Mouse (Mus musculus): ENCODE data around the gene Il31. TPM values are rescaled to one million over a fixed set of nuclear protein-coding genes. Genes with fewer than 3 reads are reported as not detected.
A peak's percentile ranks its signal among the peaks of the same experiment; 100 is the strongest.

The Il31 gene
- polyA plus RNA-seq, 1 experiment from 2014 or later: not detected

- Histone ChIP-seq H3K9me3 (replicated peaks) (no peaks in the 10 kb centered on the region), H3K4me2 (peak overlapping the region; percentile 63), H3K27me3 (no peaks in the 10 kb centered on the region), H3K27ac (peak overlapping the region; percentile 53; the same call in 1 of the 2 replicates), H3K36me3 (no peaks in the 10 kb centered on the region), H3K4me3 (peak overlapping the region; percentile 38), H3K9ac (0 out of 2 replicates have a peak overlapping the region, but pooled peaks have one; percentile 4), H3K4me1 (replicated peaks) (peaks cover 3% of the 10 kb centered on the region; the same call in 1 of the 2 replicates)
- no peak for ATAC-seq (replicated peaks; ENCODE audit: insufficient number of reproducible peaks, insufficient read depth, low FRiP score, low read depth)
- WGBS: 10% methylated on average over 10 of the region's 10 CpGs
Observed at GRCm38 (mm10) chr5:123470784-123471400, 18.4 kb downstream of the Il31 start.

- ATAC-seq (replicated peaks; ENCODE audit: insufficient number of reproducible peaks, insufficient read depth, low FRiP score, low read depth): no peak
- no peak overlapping the region for H3K4me3 ChIP-seq
- H3K9me3 ChIP-seq (replicated peaks): no peaks in the 10 kb centered on the region
- H3K27me3 ChIP-seq: no peaks in the 10 kb centered on the region
- H3K9ac ChIP-seq: no peak overlapping the region
- H3K36me3 ChIP-seq: no peaks in the 10 kb centered on the region
- H3K4me2 ChIP-seq: no peak overlapping the region
- 89% methylated on average over 1 of the region's 1 CpGs for WGBS
- H3K4me1 ChIP-seq (replicated peaks): no peaks in the 10 kb centered on the region
- no peak overlapping the region for H3K27ac ChIP-seq
Observed at GRCm38 (mm10) chr5:123464638-123465037, 24.7 kb downstream of the Il31 start.

DNA sequence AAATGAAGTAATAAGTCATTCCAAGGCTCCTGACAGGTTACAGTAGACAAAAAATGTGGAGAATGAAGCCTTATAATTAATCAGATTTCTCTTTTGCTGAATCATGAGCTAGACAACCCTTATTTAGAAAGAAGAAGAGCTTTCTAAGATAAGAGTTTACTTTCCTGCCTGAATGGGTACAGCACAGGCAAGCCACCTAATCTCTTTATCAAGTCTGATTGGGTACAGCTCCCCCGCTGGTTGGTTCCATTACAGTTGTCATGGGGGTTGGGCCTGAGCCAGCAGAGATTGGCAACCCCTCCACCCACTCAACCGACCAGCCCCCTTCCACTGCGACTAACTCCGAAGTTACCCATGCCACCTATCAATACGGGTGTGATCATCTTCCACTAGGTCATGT lies 27.9 kb downstream of the Il31 start:
- no peaks in the 10 kb centered on the region for H3K9me3 ChIP-seq (replicated peaks)
- H3K4me2 ChIP-seq: no peak overlapping the region
- no peaks in the 10 kb centered on the region for H3K27me3 ChIP-seq
- no peak overlapping the region for H3K4me3 ChIP-seq
- H3K9ac ChIP-seq: no peak overlapping the region
- H3K27ac ChIP-seq: no peak overlapping the region
- H3K36me3 ChIP-seq: peaks cover 4% of the 10 kb centered on the region
- ATAC-seq (replicated peaks; ENCODE audit: insufficient number of reproducible peaks, insufficient read depth, low FRiP score, low read depth): no peak
- 44% methylated on average over 5 of the region's 5 CpGs for WGBS
- no peaks in the 10 kb centered on the region for H3K4me1 ChIP-seq (replicated peaks)

- no peak overlapping the region for H3K4me3 ChIP-seq
- no peak overlapping the region for H3K9ac ChIP-seq
- 90% methylated on average over 7 of the region's 7 CpGs for WGBS
- H3K4me2 ChIP-seq: no peak overlapping the region
- H3K4me1 ChIP-seq (replicated peaks): no peaks in the 10 kb centered on the region
- no peaks in the 10 kb centered on the region for H3K27me3 ChIP-seq
- peaks cover 85% of the 10 kb centered on the region for H3K36me3 ChIP-seq
- H3K27ac ChIP-seq: no peak overlapping the region
- ATAC-seq (replicated peaks; ENCODE audit: insufficient number of reproducible peaks, insufficient read depth, low FRiP score, low read depth): no peak
- H3K9me3 ChIP-seq (replicated peaks): no peaks in the 10 kb centered on the region
Observed at GRCm38 (mm10) chr5:123451886-123452285, 37.4 kb downstream of the Il31 start.

- H3K36me3 ChIP-seq: peaks cover 63% of the 10 kb centered on the region
- no peak overlapping the region for H3K27ac ChIP-seq
- no peak overlapping the region for H3K9ac ChIP-seq
- no peak overlapping the region for H3K4me3 ChIP-seq
- no peak for ATAC-seq (replicated peaks; ENCODE audit: insufficient number of reproducible peaks, insufficient read depth, low FRiP score, low read depth)
- H3K9me3 ChIP-seq (replicated peaks): no peaks in the 10 kb centered on the region
- H3K4me1 ChIP-seq (replicated peaks): 0 out of 2 replicates have a peak, but pooled peaks cover 3% of the 10 kb centered on the region
- no peaks in the 10 kb centered on the region for H3K27me3 ChIP-seq
- 85% methylated on average over 5 of the region's 5 CpGs for WGBS
- H3K4me2 ChIP-seq: no peak overlapping the region
Observed at GRCm38 (mm10) chr5:123444849-123445334, 44.4 kb downstream of the Il31 start.

GRCm38 (mm10) chr5:123444069-123444468 lies 45.2 kb downstream of the Il31 start:
- Histone ChIP-seq H3K27me3 (no peaks in the 10 kb centered on the region), H3K27ac (no peak overlapping the region), H3K4me1 (replicated peaks) (0 out of 2 replicates have a peak, but pooled peaks cover 3% of the 10 kb centered on the region), H3K4me2 (no peak overlapping the region), H3K9ac (no peak overlapping the region), H3K36me3 (peaks cover 56% of the 10 kb centered on the region), H3K4me3 (no peak overlapping the region), H3K9me3 (replicated peaks) (no peaks in the 10 kb centered on the region)
- ATAC-seq (replicated peaks; ENCODE audit: insufficient number of reproducible peaks, insufficient read depth, low FRiP score, low read depth): no peak
- 45% methylated on average over 4 of the region's 4 CpGs for WGBS

DNA sequence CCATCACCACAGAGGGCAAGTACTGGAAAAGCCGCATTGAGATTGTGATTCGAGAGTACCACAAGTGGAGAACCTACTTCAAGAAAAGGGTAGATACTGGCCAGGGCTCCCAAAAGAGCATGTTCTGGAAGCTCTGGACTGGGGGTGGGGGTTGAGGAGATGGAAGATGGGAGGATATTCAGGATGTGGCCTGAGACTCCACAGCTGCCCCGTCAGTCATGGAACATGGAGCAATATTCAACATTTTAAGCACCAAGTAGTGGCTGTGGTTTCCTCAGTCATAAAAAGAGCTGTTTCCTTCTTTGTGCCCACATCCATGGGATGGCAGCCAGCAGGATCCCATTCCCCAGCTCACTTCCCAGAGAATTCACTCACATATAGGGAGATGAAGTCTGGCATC lies 47.0 kb downstream of the Il31 start:
- no peak overlapping the region for H3K4me2 ChIP-seq
- no peaks in the 10 kb centered on the region for H3K27me3 ChIP-seq
- H3K36me3 ChIP-seq: peaks cover 40% of the 10 kb centered on the region
- ATAC-seq (replicated peaks; ENCODE audit: insufficient number of reproducible peaks, insufficient read depth, low FRiP score, low read depth): no peak
- H3K27ac ChIP-seq: no peak overlapping the region
- no peak overlapping the region for H3K4me3 ChIP-seq
- 89% methylated on average over 3 of the region's 3 CpGs for WGBS
- no peak overlapping the region for H3K9ac ChIP-seq
- no peaks in the 10 kb centered on the region for H3K9me3 ChIP-seq (replicated peaks)
- 0 out of 2 replicates have a peak, but pooled peaks cover 6% of the 10 kb centered on the region for H3K4me1 ChIP-seq (replicated peaks)

DNA sequence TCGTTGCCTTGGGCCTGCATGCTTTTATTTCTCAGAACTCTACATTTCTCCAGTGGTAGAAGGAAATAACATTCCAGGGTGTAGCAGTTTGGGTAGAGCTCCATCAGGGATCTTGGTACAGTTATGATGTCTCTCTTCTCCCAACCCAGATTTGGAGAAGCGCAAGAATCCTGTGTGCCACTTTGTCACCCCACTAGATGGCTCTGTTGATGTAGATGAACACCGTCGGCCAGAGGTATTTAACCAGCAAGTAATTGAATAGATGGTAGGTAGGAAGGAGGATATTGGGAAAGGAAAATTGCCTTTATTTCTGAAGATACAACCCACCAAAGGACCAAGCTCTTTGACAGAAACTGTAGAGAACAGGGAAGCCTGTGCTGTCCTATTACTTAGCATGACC lies 48.6 kb downstream of the Il31 start:
- peaks cover 25% of the 10 kb centered on the region for H3K36me3 ChIP-seq
- no peak overlapping the region for H3K9ac ChIP-seq
- H3K27ac ChIP-seq: no peak overlapping the region
- no peak for ATAC-seq (replicated peaks; ENCODE audit: insufficient number of reproducible peaks, insufficient read depth, low FRiP score, low read depth)
- no peaks in the 10 kb centered on the region for H3K9me3 ChIP-seq (replicated peaks)
- WGBS: 70% methylated on average over 4 of the region's 4 CpGs
- no peak overlapping the region for H3K4me3 ChIP-seq
- peaks cover 12% of the 10 kb centered on the region for H3K4me1 ChIP-seq (replicated peaks)
- H3K4me2 ChIP-seq: no peak overlapping the region
- H3K27me3 ChIP-seq: no peaks in the 10 kb centered on the region

- Histone ChIP-seq H3K27me3 (no peaks in the 10 kb centered on the region), H3K27ac (no peak overlapping the region), H3K9me3 (replicated peaks) (no peaks in the 10 kb centered on the region), H3K4me1 (replicated peaks) (peaks cover 13% of the 10 kb centered on the region), H3K36me3 (peaks cover 20% of the 10 kb centered on the region), H3K4me2 (no peak overlapping the region), H3K4me3 (no peak overlapping the region), H3K9ac (no peak overlapping the region)
- 74% methylated on average over 4 of the region's 4 CpGs for WGBS
- ATAC-seq (replicated peaks; ENCODE audit: insufficient number of reproducible peaks, insufficient read depth, low FRiP score, low read depth): no peak
Observed at GRCm38 (mm10) chr5:123439941-123440340, 49.3 kb downstream of the Il31 start.

- Histone ChIP-seq H3K4me2 (no peak overlapping the region), H3K4me1 (replicated peaks) (peaks cover 15% of the 10 kb centered on the region)
- 87% methylated on average over 1 of the region's 1 CpGs for WGBS
Observed at GRCm38 (mm10) chr5:123439312-123439711, 50.0 kb downstream of the Il31 start.

DNA sequence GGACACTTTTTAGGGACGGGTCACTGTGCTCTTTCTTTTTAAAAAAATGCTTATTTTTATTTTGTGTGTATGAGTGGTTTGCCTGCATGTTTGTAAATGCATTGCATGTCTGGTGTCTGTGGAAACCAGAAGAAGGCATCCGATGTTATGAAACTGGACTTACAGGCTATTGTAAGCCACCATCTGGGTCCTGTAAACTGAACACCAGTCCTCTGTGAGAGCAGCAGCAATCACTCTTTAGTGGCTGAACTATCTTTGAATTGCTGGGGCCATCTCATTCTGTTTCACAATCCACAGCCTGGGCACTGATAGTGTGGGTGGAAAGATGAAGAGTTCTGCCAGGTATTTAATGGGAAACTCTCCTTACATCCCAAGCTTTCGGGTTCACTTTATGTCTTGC lies 50.9 kb downstream of the Il31 start:
- 60% methylated on average over 3 of the region's 3 CpGs for WGBS
- Histone ChIP-seq H3K4me1 (replicated peaks) (peaks cover 13% of the 10 kb centered on the region), H3K36me3 (peaks cover 16% of the 10 kb centered on the region), H3K27ac (no peak overlapping the region), H3K9ac (no peak overlapping the region), H3K4me2 (no peak overlapping the region), H3K9me3 (replicated peaks) (no peaks in the 10 kb centered on the region), H3K4me3 (no peak overlapping the region), H3K27me3 (no peaks in the 10 kb centered on the region)
- ATAC-seq (replicated peaks; ENCODE audit: insufficient number of reproducible peaks, insufficient read depth, low FRiP score, low read depth): no peak

More at GRCm38 (mm10) chr5:123439312-123439711, 50.0 kb downstream of the Il31 start:
- Histone ChIP-seq H3K9me3 (replicated peaks) (no peaks in the 10 kb centered on the region), H3K27me3 (no peaks in the 10 kb centered on the region), H3K9ac (no peak overlapping the region), H3K36me3 (peaks cover 17% of the 10 kb centered on the region), H3K4me3 (no peak overlapping the region), H3K27ac (no peak overlapping the region)
- no peak for ATAC-seq (replicated peaks; ENCODE audit: insufficient number of reproducible peaks, insufficient read depth, low FRiP score, low read depth)

GRCm38 (mm10) chr5:123436780-123437175 lies 52.5 kb downstream of the Il31 start:
- 28% methylated on average over 4 of the region's 4 CpGs for WGBS
- no peak overlapping the region for H3K4me2 ChIP-seq
- no peak for ATAC-seq (replicated peaks; ENCODE audit: insufficient number of reproducible peaks, insufficient read depth, low FRiP score, low read depth)
- no peaks in the 10 kb centered on the region for H3K27me3 ChIP-seq
- H3K4me1 ChIP-seq (replicated peaks): peaks cover 24% of the 10 kb centered on the region
- no peaks in the 10 kb centered on the region for H3K9me3 ChIP-seq (replicated peaks)
- H3K36me3 ChIP-seq: peaks cover 5% of the 10 kb centered on the region; the same call in 1 of the 2 replicates
- no peak overlapping the region for H3K9ac ChIP-seq
- no peak overlapping the region for H3K27ac ChIP-seq
- H3K4me3 ChIP-seq: no peak overlapping the region
